Mouse (Mus musculus): ENCODE results near the gene 1600002K03Rik.

1600002K03Rik gene

DNA sequence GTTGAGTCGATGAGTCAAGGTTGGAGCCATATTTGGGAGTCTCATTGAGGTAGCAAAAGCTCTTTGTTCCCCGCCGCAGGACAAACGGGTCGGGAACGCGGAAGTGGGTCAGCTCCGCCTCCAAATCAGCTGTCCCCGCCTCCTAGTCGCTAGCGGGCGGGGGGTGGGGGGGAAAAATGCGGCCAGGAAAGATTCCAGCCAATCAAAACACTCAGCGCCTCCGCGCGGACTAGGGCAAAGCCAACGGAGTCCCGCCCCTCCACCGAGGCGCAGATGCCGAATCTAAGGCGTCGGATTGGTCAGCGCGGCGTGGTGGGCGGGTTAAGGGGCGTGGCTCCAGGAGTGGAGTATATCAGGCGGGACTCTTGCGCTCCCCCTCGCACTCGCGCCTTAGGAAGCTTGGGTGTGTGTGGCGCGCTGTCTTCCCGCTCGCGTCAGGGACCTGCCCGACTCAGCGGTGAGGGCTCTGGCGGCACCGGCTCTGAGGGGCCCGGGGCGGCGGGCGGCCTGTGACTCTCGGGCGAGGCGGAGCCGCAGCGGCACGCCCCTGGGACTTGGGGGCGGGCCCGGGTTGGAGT, 5.2 kb upstream of the 1600002K03Rik start:
- DNase-seq (ENCODE audit: low spot score in 2 of 2): peak; percentile 98

DNA sequence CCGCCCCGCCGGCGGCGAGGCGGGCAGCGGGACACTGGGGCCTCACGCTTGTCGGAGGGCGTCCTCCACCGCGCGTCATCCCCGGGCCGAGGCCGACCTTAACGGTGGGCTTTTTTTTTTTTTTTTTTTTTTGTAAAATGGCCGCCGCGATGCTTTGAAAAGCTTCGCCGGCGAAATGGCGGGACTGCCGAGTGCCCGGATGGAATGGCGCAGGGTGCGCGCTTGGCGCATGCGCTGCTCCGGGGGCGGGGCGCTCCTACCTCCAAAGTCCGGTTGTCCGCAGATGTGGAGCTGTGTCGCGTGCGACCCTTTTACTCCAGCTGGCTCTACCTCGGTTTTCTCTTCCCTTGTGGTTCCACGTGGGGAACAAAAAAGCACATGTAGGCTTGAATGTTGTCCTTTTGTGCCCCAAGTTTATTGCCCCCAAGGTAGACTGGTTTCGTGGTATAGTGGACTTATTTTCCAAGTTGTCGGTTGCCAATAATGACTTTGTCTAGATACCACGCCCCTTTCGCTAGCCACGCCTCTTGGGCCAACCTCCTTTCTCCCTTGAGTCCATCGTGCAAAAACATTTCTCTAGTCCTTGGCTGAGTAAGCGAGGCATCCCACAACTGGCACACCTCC, 4.6 kb upstream of the 1600002K03Rik start:
- peak; percentile 93 to 95 for DNase-seq (ENCODE audit: low spot score in 2 of 2)

DNA sequence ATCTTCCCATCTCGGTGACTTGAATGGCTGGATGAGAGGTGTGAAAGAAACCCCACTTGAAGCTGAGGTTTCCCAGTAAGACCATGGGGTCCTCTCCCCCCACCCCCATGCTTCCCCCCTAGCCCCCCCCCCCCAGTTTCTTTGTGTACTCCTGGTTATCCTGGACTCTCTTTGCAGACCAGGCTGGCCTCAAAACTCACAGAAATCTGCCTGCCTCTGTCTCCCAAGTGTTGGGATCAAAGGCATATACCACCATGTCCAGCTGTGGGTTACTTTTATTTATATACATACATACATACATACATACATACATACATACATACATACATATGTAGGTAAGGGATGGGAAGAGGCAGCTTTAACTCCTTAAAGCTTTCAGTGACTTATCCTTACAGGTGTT, 3.7 kb upstream of the 1600002K03Rik start:
- DNase-seq (ENCODE audit: low spot score in 2 of 2): no peak

DNA sequence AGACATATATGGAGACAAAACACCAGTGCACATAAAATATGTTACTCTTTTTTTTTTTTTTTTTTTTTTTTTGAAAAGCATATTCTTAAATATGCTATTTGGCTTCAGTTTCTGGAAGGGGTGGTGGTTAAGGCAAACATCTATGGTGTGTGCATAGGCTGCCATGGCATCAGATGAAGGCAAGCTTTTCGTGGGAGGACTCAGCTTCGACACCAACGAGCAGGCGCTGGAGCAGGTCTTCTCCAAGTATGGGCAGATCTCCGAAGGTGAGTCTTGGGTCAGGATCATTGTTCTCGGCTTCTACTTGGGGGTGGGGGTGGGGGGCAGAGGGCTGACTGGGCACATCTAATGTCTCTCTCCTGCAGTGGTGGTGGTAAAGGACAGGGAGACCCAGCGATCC, 3.1 kb upstream of the 1600002K03Rik start:
- no peak for DNase-seq (ENCODE audit: low spot score in 2 of 2)

DNA sequence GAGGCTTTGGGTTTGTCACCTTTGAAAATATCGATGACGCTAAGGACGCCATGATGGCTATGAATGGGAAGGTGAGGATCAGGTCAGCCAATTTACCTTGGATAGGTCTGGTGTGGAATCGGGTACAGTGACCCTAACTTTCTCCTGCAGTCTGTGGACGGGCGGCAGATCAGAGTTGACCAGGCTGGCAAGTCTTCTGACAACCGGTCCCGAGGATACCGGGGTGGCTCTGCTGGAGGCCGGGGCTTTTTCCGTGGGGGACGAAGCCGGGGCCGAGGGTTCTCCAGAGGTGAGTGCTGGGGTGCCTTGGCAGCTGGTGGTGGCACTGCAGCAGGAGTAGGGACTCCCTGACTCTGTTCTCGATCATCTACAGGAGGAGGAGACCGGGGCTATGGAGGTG, 2.7 kb upstream of the 1600002K03Rik start:
- no peak for DNase-seq (ENCODE audit: low spot score in 2 of 2)

DNA sequence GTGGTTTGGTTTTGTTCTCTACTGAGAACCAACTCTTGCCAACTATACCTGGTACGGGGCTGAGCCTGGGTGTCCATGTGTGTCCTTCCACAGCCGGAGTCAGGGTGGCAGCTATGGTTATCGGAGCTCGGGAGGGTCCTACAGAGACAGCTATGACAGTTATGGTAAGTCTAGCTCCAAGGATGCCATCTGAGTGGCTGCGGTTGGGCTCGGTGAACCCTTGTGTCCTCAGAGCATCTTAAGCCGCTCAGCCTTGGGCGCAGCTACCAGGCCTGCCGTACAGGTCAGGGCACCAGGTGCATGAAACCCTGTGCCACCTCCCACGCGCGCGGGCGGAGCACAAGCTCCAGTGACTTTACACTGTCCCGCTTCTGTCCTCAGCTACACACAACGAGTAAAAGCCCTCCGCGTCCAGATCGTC, 2.1 kb upstream of the 1600002K03Rik start:
- no peak for DNase-seq (ENCODE audit: low spot score in 2 of 2)

DNA sequence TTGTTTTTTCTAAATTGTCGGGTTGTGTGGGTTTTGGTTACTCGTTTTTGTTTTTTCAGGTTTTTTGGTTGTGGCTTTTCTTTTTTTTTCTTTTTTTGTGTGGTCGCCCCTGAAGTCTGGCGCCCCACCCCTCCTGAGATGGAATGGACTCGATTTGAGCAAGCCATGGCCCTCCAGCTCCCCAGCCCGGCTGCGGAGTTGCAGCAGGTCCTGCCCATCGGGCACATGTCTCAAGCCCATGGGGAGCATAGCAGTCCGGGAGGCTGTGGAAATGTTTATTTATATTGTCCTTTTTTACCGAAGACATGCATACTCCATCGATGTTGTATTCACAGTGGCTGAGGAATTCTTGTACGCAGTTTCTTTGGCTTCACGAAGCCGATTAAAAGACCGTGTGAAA, 1.5 kb upstream of the 1600002K03Rik start:
- DNase-seq (ENCODE audit: low spot score in 2 of 2): no peak

DNA sequence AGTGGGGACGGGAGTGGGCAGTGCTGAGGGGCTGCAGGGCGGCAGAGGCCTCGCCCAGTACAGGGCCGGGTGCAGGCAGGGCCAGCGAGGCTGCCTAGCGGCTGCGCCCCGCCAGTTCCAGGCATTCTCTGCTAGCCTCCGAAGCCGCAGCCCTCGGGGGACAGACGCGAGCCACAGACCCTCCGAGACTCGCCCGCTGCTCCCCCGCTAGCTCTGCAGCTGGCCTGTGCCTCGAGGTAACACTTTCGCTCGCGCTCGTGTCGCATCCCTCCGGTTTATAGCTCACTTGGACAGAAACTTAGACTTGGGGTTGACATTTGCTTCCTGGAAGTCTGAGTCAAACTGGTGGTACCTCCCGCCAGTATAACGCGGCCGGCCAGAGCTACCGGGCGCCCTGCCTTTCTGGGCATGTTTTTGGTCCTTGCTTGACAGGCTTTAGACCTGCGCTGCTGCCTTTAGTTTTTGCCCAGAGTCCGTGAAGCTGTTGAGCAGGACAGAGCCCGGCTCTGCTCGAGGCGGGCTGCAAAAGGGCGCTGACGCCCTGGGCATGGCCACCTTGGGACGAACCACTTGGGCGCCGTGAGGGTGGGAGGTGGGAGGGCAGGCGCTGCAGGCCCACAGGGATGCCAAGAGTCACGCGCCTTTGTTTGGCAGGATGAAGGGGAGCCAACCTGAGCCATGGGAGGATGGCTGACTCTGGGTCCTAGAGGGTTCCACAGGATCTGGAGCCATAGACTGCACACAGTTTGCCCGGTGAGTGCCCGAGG, 801 bp upstream of the 1600002K03Rik start:
- DNase-seq (ENCODE audit: low spot score in 2 of 2): no peak

DNA sequence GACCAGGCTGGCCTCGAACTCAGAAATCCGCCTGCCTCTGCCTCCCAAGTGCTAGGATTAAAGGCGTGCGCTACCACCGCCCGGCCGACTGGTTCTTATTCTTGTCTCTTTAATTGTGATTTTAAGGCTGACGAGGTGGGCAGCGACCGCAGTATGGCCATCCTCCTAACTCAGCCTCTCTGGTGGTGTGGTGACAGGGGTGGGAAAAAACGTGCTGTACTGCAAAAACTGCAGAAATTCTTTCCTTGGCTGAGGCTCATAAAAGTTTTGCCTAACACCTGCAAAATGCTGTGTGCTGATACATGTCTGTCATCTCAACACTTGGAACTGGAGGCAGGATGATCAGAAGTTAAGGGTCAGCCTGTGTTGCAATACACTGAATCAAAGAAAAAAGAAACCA, 614 bp downstream of the 1600002K03Rik start:
- no peak for DNase-seq (ENCODE audit: low spot score in 2 of 2)

DNA sequence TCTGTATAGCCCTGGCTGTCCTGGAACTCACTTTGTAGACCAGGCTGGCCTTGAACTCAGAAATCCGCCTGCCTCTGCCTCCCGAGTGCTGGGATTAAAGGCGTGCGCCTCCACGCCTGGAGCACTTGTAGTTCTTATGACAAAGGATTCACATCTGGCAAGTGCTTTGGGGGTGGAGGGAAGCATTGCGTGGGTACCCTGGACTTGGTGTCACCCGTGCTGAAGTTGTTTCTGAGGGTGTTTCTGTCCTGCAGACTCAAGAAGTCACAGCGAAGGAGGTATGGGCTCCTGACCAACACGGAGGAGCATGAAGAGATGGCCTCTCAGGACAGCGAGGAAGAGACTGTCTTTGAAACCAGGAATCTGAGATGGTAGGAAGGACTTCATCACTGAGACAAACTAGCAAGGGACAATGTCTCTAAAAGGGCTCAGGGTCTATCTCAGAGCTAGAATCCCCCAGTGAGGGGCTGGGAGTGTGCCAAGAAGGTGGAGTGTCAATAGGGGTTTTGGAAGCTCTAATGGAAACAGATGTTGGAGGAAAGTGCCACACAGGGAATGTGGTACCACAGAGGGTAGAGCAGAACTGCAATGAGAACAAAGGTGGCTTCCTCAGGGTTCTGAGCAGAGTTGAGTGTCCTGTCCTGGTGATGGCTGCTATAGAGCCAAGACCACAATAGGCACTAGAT, 1.4 kb downstream of the 1600002K03Rik start:
- no peak for DNase-seq (ENCODE audit: low spot score in 2 of 2)

DNA sequence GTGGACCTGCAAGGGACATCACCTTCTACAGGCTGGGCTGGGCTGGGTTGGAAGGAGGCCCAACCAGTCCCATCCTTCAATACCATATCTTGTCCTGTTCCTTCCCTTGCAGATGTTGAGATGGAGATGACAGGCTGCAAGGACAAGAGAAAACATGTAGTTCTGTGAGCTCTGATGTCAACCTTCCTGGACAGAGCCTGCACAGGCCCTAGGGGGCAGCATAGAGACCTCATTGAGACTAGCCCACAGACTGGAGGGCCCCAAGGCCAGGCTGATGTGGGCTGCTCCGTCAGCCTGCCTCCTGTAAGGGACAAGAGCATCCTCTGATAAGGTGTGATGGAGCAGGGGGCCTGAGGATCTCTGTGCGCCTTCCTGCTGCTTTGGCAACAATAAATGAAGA, 2.0 kb downstream of the 1600002K03Rik start:
- no peak for DNase-seq (ENCODE audit: low spot score in 2 of 2)

DNA sequence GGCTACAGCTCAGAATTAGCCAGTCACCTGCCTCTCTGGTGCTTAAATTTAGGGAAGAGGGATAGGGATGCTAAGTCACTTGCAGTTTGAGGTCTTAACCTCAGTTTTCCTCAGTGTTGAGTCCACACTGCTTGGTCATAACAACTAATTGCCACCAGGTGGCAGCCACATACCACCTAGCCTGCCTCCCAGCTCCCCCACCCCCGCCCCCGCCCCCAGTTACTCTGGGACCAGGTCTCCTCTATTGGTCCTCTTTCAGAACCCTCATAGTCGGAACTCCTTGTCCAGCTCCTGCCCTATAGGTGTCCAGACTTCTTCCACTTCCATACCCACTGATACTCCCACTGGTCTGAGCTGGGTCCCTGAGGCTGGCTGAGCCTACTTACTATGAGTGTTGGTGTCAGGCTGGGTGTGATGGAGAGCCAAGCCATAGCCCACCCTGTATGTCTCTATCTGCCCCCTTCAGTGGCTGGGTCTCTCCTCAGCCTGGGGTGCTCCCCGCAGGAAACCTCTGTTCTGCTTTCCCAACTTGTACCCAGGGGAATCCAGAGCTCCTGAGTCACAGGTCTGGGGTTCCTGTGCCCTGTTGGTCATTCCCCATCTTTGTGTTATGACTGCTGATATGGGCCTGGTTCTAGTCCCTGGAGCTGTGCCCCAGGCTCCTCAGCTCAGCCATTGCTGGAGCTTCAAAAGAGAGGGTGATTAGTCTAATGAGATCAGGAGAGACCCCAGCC, 3.0 kb downstream of the 1600002K03Rik start:
- peak in 1 of 2 experiments; percentile 61 for DNase-seq (ENCODE audit: low spot score in 2 of 2)

DNA sequence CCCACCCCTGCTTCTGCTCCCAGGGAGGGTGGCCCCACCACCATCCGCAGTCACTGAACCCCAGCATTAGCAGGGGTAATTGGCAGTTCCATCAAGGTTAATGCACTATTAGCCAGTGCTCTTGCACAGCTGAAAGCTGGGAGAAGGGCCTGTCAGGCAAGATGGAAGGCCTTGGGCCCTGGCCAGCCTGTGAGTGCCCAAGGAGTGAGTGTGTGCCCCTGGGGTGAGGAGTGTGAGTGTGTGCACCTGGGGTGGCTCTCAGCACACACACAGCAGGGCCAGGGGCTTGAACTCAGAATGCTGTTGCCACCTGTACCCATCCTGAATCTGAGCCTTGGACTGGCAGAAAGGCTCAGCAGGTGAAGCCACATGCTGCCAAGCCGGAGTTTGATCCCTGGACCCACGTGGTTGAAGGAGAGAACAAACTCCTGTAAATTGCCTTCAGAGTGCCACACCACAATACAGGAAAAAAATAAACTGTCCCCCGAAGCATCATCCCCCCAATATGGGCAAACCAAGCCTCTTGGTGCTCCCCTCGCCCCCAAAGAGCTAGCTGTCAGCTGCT, 3.6 kb downstream of the 1600002K03Rik start:
- no peak for DNase-seq (ENCODE audit: low spot score in 2 of 2)

DNA sequence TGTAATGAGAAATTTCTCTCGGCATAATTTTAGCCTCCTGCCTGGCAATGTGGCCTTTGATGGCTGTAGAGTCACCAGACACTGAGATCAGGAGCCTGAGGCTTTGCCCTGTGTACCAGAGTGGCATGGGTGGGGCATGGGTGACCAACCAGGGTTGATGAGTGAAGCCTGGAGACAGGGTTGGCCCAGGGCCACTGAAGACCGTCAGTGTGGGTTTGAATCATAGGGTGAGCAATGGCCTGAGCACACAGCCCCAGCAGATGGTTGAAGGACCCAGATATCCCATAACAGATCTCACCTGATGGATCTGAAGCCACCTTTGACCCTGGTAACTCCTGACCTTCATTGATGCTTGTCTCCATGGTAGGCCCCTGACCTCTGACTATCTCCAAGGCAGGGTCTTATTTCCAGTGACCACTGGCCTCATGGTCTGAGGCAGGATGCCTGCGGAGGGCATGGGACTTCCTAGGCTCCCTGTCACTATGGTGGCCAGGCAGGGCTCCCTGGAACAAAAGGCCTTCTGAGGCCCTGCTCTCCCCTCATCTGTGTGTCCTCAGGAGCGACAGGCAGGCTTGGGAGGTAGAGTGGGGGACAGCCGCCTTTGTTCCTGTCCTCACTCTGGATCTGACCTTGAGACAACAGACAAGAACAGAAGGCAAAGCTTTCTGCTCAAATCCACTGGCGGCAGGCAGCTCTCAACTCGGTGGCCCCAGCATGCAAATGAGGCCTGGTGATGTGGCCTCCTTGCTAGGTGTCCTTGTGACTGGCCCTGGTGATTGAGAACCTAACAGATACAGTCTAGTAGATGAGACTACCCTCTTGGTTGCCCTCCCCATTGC, 4.9 kb downstream of the 1600002K03Rik start:
- DNase-seq (ENCODE audit: low spot score in 2 of 2): no peak

DNA sequence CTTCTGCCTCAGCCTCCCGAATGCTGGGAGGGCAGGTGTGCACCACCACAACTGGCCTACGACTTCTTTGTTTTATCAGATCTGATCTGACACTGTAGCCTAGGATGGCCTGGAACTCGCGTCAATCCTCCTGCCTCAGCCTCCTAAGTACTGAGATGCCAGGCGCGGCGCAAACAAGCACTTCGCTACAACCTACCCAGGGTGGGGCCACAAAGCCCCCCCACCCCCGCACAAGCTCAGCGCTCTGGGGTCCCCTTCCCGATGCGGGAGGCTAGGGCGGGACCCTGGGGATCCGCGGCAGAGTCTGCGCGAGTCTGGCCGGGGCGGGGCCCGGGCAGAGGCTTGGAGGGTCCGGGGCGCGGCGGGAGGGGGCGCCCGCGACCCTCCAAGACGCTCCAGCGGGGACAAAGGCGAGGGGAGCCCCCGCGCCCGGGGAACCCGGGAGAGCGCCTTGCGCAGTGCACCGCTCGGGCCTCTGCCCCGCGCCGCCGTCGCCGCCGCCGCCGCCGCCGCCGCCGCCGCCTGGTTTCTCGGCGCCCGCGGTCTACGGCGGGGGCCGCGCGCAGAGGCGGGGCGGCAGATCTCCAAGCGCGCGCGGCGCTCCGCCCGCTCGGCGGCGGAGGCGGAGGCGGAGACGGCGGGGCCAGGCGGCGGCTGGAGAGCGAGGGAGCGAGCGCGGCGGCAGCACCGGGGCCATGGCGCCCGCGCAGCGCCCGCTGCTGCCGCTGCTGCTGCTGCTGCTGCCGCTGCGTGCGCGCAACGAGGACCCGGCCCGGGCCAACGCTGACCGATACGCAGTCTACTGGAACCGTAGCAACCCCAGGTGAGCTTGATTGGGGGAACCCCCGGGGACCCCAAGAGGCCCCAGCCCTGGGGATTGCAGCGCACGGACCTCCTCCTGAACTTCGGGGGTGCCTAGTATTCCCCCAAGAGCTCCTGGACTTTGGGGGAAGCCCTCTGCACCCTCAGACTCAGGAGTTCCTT, 6.6 kb downstream of the 1600002K03Rik start, which contains the start of gene Efna2:
TSS of gene Efna2 (plus strand) at position 415 of the 984 bp plus-strand sequence.
- DNase-seq (ENCODE audit: low spot score in 2 of 2): no peak

DNA sequence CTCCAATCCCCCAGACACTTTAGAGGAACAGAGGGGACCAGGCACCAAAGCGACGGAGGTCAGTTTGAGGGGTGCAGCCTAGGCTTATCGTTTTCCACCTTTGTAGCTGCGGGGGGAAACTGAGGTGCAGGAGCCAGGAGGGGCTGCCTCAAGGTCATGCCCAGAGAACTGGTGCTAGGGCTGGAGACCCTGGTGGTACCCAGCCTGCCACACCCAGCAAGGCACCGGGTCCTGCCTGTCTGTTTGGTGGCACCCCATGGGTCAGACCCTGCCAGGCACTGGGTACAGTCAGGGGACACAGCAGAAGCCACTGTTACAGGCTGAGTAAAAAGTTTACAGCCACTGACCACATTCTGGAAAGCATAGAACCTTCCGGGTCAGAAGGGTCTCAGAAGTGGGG, 7.5 kb downstream of the 1600002K03Rik start:
- no peak for DNase-seq (ENCODE audit: low spot score in 2 of 2)

DNA sequence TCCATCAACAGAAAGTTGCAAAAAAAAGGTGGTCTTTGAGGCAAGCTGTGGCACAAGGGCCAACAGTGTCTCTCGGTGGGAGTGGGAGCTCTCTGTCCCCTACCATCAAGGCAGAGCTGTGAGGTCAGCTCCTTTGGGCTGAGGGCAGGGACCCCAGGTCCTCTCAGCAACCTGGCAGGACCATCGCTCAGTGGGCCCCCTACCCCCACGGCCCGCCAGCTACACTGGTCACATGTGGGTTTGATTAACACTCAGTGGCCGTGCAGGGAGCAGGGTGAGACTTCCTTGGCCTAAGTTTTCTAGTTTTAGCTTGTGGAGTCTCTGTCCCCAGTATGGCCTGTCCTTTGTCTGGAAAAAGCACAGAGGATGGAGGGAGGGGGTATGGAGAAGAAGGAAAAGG, 8.1 kb downstream of the 1600002K03Rik start:
- no peak for DNase-seq (ENCODE audit: low spot score in 2 of 2)

DNA sequence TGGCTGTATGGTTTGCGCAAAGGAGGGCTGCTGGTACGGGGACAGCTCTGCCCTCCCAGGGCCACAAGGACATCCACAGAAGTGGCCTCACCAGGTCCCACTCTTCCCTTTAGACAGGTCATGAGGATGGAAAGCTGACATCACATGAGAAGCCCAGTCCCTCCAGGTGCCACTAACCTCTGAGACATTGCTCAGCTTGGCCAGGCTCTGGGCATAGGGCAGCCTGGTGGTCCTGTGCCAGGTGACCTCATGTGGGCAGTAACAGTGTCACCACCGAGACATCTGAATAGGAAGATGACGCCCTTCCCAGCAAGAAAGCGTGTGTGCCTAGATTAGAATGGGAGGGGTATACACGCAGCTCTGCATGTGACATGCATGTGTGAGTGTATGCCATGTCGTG, 9.8 kb downstream of the 1600002K03Rik start:
- DNase-seq (ENCODE audit: low spot score in 2 of 2): no peak

DNA sequence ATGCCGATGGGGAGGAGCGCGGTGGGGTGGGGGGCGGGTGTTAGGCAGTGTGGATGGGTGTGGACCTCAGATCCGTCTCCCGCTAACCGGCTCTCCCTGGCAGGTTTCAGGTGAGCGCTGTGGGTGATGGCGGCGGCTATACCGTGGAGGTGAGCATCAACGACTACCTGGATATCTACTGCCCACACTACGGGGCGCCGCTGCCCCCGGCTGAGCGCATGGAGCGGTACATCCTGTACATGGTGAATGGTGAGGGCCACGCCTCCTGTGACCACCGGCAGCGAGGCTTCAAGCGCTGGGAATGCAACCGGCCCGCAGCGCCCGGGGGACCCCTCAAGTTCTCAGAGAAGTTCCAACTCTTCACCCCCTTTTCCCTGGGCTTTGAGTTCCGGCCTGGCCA, 13.9 kb downstream of the 1600002K03Rik start:
- no peak for DNase-seq (ENCODE audit: low spot score in 2 of 2)
